In the genomic region with DNA sequence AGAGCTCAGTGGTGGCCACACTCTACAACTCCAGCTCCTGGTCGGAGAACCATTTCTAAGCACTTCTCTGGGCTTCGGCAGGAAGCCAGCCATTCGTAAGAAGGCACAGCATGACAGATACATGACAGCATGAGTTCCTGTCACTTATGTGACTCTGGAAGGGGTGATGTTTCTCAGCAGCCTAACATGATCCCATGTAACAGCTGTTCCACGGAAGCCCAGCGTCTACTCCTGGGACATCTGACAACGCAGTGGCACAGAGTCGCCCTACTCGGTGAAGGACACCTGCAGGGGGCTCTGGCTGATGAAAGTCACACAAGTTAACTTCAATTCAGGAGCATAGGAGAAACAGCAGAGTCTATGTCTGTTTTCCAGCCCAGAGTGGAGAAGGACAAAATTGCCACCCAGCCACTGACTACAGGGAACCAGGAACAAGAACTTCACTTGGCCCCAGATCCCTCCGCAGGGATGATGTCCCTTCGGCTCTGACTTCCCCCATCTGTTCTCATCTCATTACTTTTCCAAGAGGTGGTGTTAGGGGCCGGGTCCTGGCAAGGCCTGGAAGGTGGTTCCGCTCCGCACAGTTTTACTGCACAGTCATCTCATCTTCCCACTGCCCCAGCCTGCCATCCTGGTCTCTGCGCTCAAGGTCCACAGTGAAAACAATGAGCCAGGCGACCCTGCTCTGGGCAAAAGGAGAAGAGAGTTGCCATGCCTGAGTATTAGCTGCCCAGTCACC, we compare ENCODE assay signal across 13 mouse cellular contexts. TPM values are rescaled to one million over a fixed set of nuclear protein-coding genes. Genes with fewer than 3 reads are reported as not detected.
A peak's percentile ranks its signal among the peaks of the same experiment; 100 is the strongest.
DNase-seq lines count a peak whose midpoint lies in the region; ATAC-seq and TF ChIP-seq lines count a peak whose summit lies in the region.
"Had no signal": no experiment of that assay in that cellular context is flagged by ENCODE, and none has a peak within 500 bp of the region (broad histone marks: within the 10 kb centered on the region; RNA-seq: fewer than 3 reads in every experiment).

No protein-coding gene starts in this region.

- no peak for ATAC-seq in heart, embryonic 12.5 days (ENCODE audit: insufficient number of reproducible peaks, low FRiP score)
- ATAC-seq in kidney, postnatal 0 days (replicated peaks; ENCODE audit: low FRiP score, low read depth) = no peak; the same call in 1 of the 2 replicates
- no peak for ATAC-seq in megakaryocyte-erythroid progenitor cell, adult 5-6 weeks (replicated peaks; ENCODE audit: low FRiP score, low TSS enrichment, poor library complexity, severe bottlenecking)

- H3K27me3 ChIP-seq in heart, embryonic 12.5 days (replicated peaks) = no peaks in the 10 kb centered on the region
- no peaks in the 10 kb centered on the region for H3K27me3 ChIP-seq in heart, adult 2 months (ENCODE audit: control insufficient read depth, insufficient read depth, low read length)
- H3K27me3 ChIP-seq in kidney, postnatal 0 days (ENCODE audit: insufficient read depth, low read length) = no peaks in the 10 kb centered on the region
- no peaks in the 10 kb centered on the region for H3K27me3 ChIP-seq in E14TG2a.4 (ENCODE audit: insufficient read depth, low read length)
- H3K27me3 ChIP-seq: embryonic facial prominence, embryonic 12.5 days; intestine, embryonic 15.5 days; liver, embryonic 15.5 days; stomach, embryonic 15.5 days had no signal

- no peak for DNase-seq in heart, adult 2 months
- DNase-seq in kidney, postnatal 0 days (ENCODE audit: low spot score) = peak; percentile 47
- no peak for DNase-seq in kidney, adult 11 months
- DNase-seq in brain, adult 2 months (ENCODE audit: low read depth, low spot score) = peak; percentile 50
- DNase-seq: midbrain, embryonic 14.5 days; right cerebral cortex, postnatal 4 days had no signal

- no peak for TF ChIP-seq POLR2A in heart, adult 2 months (IDR thresholded peaks at IDR 0.05; ENCODE audit: insufficient read depth, low read depth, low read length)

- intact Hi-C loops in heart, adult 2 months (cut with DNase I) = no loop called here

- no peak overlapping the region for H3K4me2 ChIP-seq in heart, embryonic 12.5 days
- no peak overlapping the region for H3K4me2 ChIP-seq in kidney, postnatal 0 days (ENCODE audit: low read length)
- H3K4me2 ChIP-seq: embryonic facial prominence, embryonic 12.5 days; intestine, embryonic 15.5 days; liver, embryonic 15.5 days; stomach, embryonic 15.5 days had no signal

- no peak overlapping the region for H3K4me3 ChIP-seq in heart, embryonic 12.5 days
- no peak overlapping the region for H3K4me3 ChIP-seq in heart, adult 2 months
- no peak overlapping the region for H3K4me3 ChIP-seq in kidney, postnatal 0 days (replicated peaks; ENCODE audit: low read depth, low read length)
- peak overlapping the region; percentile 13; the same call in 1 of the 2 replicates for H3K4me3 ChIP-seq in E14TG2a.4 (replicated peaks; ENCODE audit: low read length)
- H3K4me3 ChIP-seq: embryonic facial prominence, embryonic 12.5 days; intestine, embryonic 15.5 days; liver, embryonic 15.5 days; stomach, embryonic 15.5 days had no signal

- peaks cover 42% of the 10 kb centered on the region for H3K4me1 ChIP-seq in heart, embryonic 12.5 days (replicated peaks)
- peaks cover 11% of the 10 kb centered on the region for H3K4me1 ChIP-seq in heart, adult 2 months (ENCODE audit: control insufficient read depth, insufficient read depth, low read length)
- H3K4me1 ChIP-seq in kidney, postnatal 0 days (replicated peaks; ENCODE audit: insufficient read depth, low read length) = peaks cover 13% of the 10 kb centered on the region; the same call in 1 of the 2 replicates
- H3K4me1 ChIP-seq in E14TG2a.4 (replicated peaks; ENCODE audit: low read depth, low read length) = peaks cover 42% of the 10 kb centered on the region
- H3K4me1 ChIP-seq: stomach, embryonic 15.5 days had no signal

- peaks cover 8% of the 10 kb centered on the region for H3K36me3 ChIP-seq in heart, embryonic 12.5 days
- no peaks in the 10 kb centered on the region; the same call in 1 of the 2 replicates for H3K36me3 ChIP-seq in heart, adult 2 months (ENCODE audit: control insufficient read depth, insufficient read depth, low read length)
- H3K36me3 ChIP-seq in kidney, postnatal 0 days (ENCODE audit: insufficient read depth, low read length) = no peaks in the 10 kb centered on the region
- no peaks in the 10 kb centered on the region for H3K36me3 ChIP-seq in E14TG2a.4 (ENCODE audit: insufficient read depth, low read length)
- H3K36me3 ChIP-seq: intestine, embryonic 15.5 days; stomach, embryonic 15.5 days had no signal

- 85% methylated on average over 15 of the region's 15 CpGs for WGBS in heart, embryonic 12.5 days
- WGBS in heart, adult 2 months = 74% methylated on average over 15 of the region's 15 CpGs
- WGBS in kidney, postnatal 0 days = 49% methylated on average over 15 of the region's 15 CpGs

- H3K9ac ChIP-seq in heart, embryonic 12.5 days = no peak overlapping the region
- no peak overlapping the region for H3K9ac ChIP-seq in heart, adult 2 months (ENCODE audit: low read depth, low read length)
- H3K9ac ChIP-seq in kidney, postnatal 0 days (ENCODE audit: low read depth, low read length) = no peak overlapping the region
- H3K9ac ChIP-seq: embryonic facial prominence, embryonic 12.5 days; intestine, embryonic 15.5 days; liver, embryonic 15.5 days; stomach, embryonic 15.5 days had no signal

- 0 out of 2 replicates have a peak overlapping the region, but pooled peaks have one; percentile 0 for H3K27ac ChIP-seq in heart, embryonic 12.5 days (ENCODE audit: poor library complexity, severe bottlenecking)
- no peak overlapping the region for H3K27ac ChIP-seq in heart, adult 2 months
- H3K27ac ChIP-seq in kidney, postnatal 0 days = peak overlapping the region; percentile 38
- H3K27ac ChIP-seq: embryonic facial prominence, embryonic 12.5 days; intestine, embryonic 15.5 days; liver, embryonic 15.5 days; stomach, embryonic 15.5 days had no signal

- TF ChIP-seq EP300 in heart, adult 2 months (IDR thresholded peaks at IDR 0.05; ENCODE audit: insufficient read depth, low read depth, low read length) = no peak

- peaks cover 8% of the 10 kb centered on the region for H3K79me2 ChIP-seq in heart, adult 2 months (replicated peaks; ENCODE audit: control insufficient read depth, insufficient read depth, low read length)

- TF ChIP-seq CTCF in heart, adult 2 months (IDR thresholded peaks at IDR 0.05) = no peak
- TF ChIP-seq CTCF in kidney, postnatal 0 days (IDR thresholded peaks at IDR 0.05; ENCODE audit: low read depth) = no peak
- TF ChIP-seq CTCF in E14TG2a.4 (conservative IDR thresholded peaks at IDR 0.05; ENCODE audit: low read length) = no peak

- H3K9me3 ChIP-seq in heart, embryonic 12.5 days (replicated peaks) = no peaks in the 10 kb centered on the region
- no peaks in the 10 kb centered on the region for H3K9me3 ChIP-seq in kidney, postnatal 0 days (replicated peaks; ENCODE audit: low read length)
- H3K9me3 ChIP-seq in E14TG2a.4 (ENCODE audit: low read length) = no peaks in the 10 kb centered on the region
- H3K9me3 ChIP-seq: embryonic facial prominence, embryonic 12.5 days; intestine, embryonic 15.5 days; liver, embryonic 15.5 days; stomach, embryonic 15.5 days had no signal

RNA-seq across cellular contexts. Expression of gene Usp46, which starts 15.9 kb away (rescaled TPM):
- 41.4 and 44.7 TPM in 2 replicates for polyA plus RNA-seq in heart, embryonic 12.5 days (2016; fragmentation: Nextera tagmentation; extraction: Ambion mirVana)
- 10 to 100 TPM; 35.8 to 37.1 TPM for total RNA-seq in heart, adult 2 months (2021)
- 6.4 and 15.8 TPM in 2 replicates for polyA plus RNA-seq in heart, adult 2 months (2012; rRNA removed)
- polyA plus RNA-seq in kidney, postnatal 0 days (2015; fragmentation: Nextera tagmentation; extraction: Ambion mirVana) = 20.4 and 21.3 TPM in 2 replicates
- total RNA-seq in megakaryocyte-erythroid progenitor cell, adult 5-6 weeks (2014; fragmentation: Nextera tagmentation) = 37.3 and 54.5 TPM in 2 replicates
- total RNA-seq in megakaryocyte-erythroid progenitor cell, adult 5-6 weeks (2017) = 28.0 and 41.4 TPM in 2 replicates

Comparison
In these comparisons a context has a peak if more than half of its experiments do, and no peak if none do; other contexts are left out.
1. DNase-seq: peak in kidney, postnatal 0 days (single experiment) and brain, adult 2 months (single experiment); none in heart, adult 2 months (0 of 2) and kidney, adult 11 months (single experiment).